Mouse (Mus musculus): ENCODE measurements around the gene Idh2.
"Not testable (repeated sequence)": the region's sequence is repeated elsewhere in the genome, so short reads cannot be mapped to it uniquely, and the experiment has no call there.

Idh2 gene

DNA sequence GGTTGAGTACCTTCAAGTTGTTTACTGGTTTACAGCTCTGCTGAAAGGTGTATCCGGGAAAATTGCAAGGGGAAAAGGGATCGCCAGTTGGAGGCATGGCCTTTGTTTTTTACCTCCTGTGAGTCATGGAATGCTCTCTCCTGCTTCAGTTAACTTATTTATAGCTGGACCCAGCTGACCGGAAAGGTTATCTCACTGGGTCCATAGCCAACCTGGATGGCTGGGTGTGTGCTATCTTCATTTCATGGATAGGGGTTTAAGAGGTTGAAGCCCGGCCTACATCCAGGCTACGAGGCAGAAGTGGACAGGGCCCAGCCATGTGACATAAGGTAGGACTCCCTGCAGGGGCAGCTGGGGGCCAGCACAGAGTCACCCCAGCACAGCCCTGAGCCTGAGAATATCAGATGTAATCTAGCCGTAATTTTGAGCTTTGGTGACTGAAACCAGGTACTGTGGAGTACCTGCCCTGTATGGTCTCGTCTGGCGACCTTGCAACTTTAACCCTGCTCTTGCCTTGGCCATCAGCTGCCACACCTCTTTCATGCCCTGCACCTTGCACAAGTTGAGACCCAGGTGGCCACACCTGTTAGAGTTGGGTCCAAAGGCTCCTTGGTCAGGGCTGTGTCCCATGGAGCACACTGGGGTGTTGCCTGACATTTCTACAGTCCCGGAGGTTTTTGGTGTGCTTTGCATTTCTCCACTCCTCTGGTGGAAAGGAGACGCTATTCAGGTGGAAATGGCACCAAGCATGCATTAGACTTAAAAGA is 55.0 kb downstream of the Idh2 start:
- no peak for DNase-seq (ENCODE audit: low read depth, low spot score)

DNA sequence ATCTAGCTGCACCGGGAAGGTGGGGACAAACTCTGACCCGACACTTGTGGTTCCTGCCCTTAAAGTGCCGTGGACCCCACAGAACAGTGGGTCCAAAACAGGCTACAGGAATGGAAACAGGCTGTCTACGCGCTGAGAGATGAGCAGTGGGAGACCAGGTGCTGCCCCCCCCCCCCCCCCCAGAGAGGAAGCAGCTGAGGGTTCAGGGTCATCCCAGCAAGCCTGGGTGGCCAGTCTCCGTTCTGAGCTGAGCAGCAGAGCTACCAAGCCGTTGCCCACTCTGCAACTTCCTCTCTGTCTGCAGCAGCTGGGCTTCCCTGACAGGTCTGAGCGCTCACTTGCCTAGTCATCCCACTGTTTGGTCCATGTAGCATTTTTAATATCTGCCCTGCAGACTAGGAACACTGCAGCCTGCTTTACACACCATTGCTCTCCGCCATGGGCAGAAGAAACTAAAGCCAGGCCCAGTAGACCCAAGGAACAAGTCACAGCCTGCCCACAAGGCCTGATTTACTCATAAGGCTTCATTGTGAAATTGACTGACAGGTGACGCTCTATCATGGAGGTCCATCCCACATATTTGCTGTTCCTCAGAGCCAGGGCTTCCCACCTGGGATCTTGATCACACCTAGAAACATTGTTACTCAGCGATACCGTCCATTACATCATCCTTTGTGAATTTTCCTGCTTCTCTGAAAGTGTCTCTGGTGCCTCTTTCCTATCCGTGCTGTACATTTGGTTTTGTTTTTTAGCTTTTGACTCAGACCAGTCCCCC is 55.9 kb downstream of the Idh2 start:
- no peak for DNase-seq (ENCODE audit: low read depth, low spot score)

GRCm38 (mm10) chr7:80058405-80059063 is 56.7 kb downstream of the Idh2 start:
- DNase-seq (ENCODE audit: low read depth, low spot score) = no peak

- no peak for DNase-seq (ENCODE audit: low read depth, low spot score)
Observed at GRCm38 (mm10) chr7:80057781-80058180, 57.4 kb downstream of the Idh2 start.

- DNase-seq (ENCODE audit: low read depth, low spot score) = no peak
Observed at GRCm38 (mm10) chr7:80057002-80057691, 58.0 kb downstream of the Idh2 start.

- no peak for DNase-seq (ENCODE audit: low read depth, low spot score)
Observed at GRCm38 (mm10) chr7:80055781-80056180, 59.4 kb downstream of the Idh2 start.

DNA sequence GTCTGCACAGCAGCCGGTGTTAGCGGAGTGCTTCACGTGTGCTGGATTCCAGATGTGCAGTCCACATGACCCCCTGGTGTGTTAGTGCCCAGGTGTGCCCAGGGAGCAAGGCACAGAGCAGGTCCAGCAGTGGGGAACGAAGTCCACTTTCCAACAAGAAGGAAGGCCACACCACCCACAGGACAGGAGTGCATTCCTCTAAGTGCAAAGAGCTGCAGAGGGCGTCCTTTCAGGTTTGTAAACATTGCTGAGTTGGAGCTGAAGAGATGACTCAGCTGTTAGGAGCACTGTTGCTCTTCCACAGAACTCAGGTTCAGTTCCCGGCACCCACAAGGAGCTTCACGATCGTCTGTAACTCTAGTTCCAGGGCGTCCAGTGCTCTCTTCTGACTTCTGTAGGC is 62.0 kb downstream of the Idh2 start:
- no peak for DNase-seq (ENCODE audit: low read depth, low spot score)

GRCm38 (mm10) chr7:80052261-80052660 is 62.9 kb downstream of the Idh2 start:
- no peak for DNase-seq (ENCODE audit: low read depth, low spot score)

DNA sequence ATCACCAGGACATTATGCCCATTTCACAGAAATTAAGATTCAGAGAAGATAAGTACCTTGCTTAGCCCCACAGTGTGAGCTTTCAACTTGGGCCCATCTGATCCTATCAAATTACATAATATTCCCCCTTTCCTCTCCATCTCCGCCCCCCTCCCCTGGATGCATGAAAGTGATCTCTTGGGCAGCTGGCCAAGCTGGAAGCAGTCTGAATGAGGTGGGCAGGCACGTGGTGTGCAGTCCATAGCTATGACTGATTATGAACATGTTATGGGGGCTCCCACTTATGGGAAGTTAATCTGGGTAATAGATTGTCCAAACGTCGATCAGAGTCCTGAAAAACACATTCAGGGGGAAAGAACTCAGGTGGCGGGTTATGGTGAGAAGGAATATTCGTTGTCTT is 63.4 kb downstream of the Idh2 start:
- DNase-seq (ENCODE audit: low read depth, low spot score) = no peak

- DNase-seq (ENCODE audit: low read depth, low spot score) = not testable (repeated sequence)
Observed at GRCm38 (mm10) chr7:80050382-80050781, 64.8 kb downstream of the Idh2 start.

DNA sequence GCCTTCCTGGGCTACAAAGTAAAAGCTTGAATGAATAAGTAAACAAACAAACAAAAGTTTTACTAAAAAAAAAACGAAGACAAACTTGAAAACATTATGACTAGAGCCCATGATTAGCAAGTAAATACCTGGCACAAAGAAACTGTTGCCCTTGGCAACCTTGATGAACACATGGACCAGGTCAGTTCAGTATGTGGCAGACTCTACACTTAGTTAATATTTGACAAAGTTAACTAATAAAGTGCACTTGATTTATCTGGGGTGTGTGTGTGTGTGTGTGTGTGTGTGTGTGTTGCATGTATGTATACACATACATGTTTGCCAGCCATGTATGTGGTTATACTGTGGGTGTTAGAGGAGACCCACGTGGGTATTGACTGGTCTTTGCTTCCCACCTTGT is 65.4 kb downstream of the Idh2 start:
- no peak for DNase-seq (ENCODE audit: low read depth, low spot score)

GRCm38 (mm10) chr7:80047041-80047440 is 68.2 kb downstream of the Idh2 start:
- no peak for DNase-seq (ENCODE audit: low read depth, low spot score)
